Mouse (Mus musculus): ENCODE measurements at regions not wholly inside any gene's neighbourhood (a gene's known extent, or its start where the extent isn't known, plus 50 kb on each side); places are given as distances from the start of the nearest gene placed in this dataset.

DNA sequence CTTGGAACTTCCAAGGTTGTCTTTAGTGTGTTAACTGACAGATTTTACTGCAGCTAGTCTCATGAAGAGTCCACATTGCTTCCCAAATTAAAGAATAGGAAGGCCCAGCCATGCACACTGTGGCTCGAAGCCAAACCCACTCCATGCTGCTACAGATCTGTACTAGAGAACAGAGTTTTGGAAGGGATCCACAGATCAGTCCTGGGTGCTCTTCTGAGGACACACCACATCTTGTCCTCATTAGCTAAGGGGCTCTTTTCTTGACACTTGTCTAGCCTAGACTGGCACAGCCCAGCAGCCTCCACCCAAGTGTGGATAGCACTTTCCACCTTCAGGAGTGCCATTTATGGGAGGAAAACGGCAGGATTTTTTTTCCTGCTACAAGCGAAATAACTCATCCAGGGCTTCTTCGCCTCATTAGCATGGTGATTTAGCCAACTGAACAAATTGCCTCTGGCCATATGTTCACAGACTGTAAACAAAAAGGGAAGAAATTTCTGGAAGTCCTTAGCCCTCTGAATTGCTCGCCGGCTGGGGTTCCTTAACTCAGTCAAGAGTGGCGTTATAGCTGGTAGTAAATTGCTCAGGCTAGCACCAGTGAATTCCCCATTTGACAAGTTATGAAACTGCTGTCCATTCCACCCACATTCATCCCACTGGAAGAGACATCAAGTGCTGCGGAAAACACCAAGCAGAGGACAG, 690.4 kb downstream of the Defb40 start:
- WGBS = 85% methylated on average over 8 of the region's 8 CpGs

DNA sequence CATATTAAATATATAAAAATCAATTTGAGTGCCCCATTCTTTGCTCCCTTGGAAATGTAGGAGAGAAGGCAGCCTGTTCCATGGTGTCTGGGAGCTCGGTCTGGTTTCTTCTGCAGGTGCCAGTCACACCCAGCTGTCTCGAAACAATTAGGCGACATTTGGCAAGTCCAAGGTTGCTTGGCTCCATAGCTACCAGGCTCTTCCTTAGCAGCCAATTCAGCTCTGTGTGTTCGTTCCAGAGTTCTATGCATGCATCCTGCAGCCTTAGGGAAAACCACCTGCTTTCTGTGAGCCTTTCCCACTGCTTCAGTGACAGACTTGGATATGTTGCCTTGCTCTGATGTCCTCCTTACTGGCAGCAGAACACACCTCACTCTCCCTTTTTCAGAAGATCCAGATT, 698.1 kb downstream of the Defb40 start:
- 83% methylated on average over 4 of the region's 4 CpGs for WGBS

More for the DNA sequence above, 690.4 kb downstream of the Defb40 start:
- Histone ChIP-seq H3K4me3 (no peak overlapping the region), H3K36me3 (no peaks in the 10 kb centered on the region), H3K27me3 (ENCODE audit: insufficient read depth, poor library complexity, severe bottlenecking) (no peaks in the 10 kb centered on the region), H3K9me3 (no peaks in the 10 kb centered on the region), H3K4me1 (replicated peaks) (no peaks in the 10 kb centered on the region), H3K27ac (no peak overlapping the region)
- no peak for DNase-seq (ENCODE audit: low spot score)

DNA sequence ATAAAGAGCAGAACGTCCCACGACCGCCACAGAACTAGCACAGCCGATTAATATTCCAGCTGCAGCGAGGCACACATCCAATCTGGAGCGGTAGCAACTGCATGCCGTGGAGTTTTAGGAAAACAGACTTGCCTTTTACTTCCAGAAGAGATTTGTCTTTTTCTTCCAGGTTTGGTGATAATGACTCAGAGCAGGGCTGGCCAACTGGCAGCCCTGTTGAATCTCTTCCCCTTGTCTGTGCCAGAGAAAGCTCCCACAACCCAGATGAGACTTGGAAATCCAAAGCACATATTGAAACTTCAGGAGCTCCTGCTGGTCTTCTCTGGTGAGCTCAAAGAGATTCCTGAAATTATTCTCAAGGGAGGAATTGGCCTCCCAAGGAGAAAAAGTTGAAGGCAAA, 709.8 kb downstream of the Defb40 start:
- Histone ChIP-seq H3K36me3 (no peaks in the 10 kb centered on the region), H3K4me1 (replicated peaks) (no peaks in the 10 kb centered on the region), H3K4me3 (no peak overlapping the region), H3K9me3 (no peaks in the 10 kb centered on the region), H3K27ac (no peak overlapping the region), H3K27me3 (ENCODE audit: insufficient read depth, poor library complexity, severe bottlenecking) (no peaks in the 10 kb centered on the region)
- no peak for DNase-seq (ENCODE audit: low spot score)
- 84% methylated on average over 7 of the region's 7 CpGs for WGBS

More for the DNA sequence above, 698.1 kb downstream of the Defb40 start:
- no peak overlapping the region for H3K27ac ChIP-seq
- H3K27me3 ChIP-seq (ENCODE audit: insufficient read depth, poor library complexity, severe bottlenecking) = no peaks in the 10 kb centered on the region
- H3K36me3 ChIP-seq = no peaks in the 10 kb centered on the region
- H3K9me3 ChIP-seq = no peaks in the 10 kb centered on the region
- no peaks in the 10 kb centered on the region for H3K4me1 ChIP-seq (replicated peaks)
- no peak overlapping the region for H3K4me3 ChIP-seq
- DNase-seq (ENCODE audit: low spot score) = no peak

- no peak for DNase-seq (ENCODE audit: low spot score)
- WGBS = 87% methylated on average over 7 of the region's 7 CpGs
- no peaks in the 10 kb centered on the region for H3K4me1 ChIP-seq (replicated peaks)
Observed at GRCm38 (mm10) chr8:18258287-18258961, 719.6 kb downstream of the Defb40 start.

DNA sequence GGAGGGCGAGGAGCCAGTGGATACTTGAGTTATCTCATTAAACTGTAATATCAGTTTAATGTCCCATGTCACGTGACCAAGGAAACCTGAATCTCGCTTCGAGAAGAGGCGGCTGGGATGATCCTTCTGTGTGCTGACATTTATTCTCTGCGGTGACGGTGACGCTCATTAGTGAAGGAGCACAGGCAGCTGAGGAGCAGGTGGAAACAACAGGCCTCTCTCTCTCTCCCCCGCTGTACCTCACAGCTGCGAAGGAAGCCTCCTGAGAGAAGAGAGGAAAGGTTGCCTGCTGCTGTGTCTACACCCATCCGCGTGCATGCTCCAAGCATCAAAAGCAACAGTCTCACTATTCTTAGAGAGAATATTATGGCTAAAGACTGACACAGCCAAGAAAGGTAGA, 731.8 kb downstream of the Defb40 start:
- H3K4me1 ChIP-seq (replicated peaks) = no peaks in the 10 kb centered on the region
- no peak overlapping the region for H3K27ac ChIP-seq
- no peak overlapping the region for H3K4me3 ChIP-seq
- 86% methylated on average over 12 of the region's 12 CpGs for WGBS
- no peak for DNase-seq (ENCODE audit: low spot score)
- H3K9me3 ChIP-seq = no peaks in the 10 kb centered on the region
- H3K36me3 ChIP-seq = no peaks in the 10 kb centered on the region
- no peaks in the 10 kb centered on the region for H3K27me3 ChIP-seq (ENCODE audit: insufficient read depth, poor library complexity, severe bottlenecking)

More at GRCm38 (mm10) chr8:18258287-18258961, 719.6 kb downstream of the Defb40 start:
- Histone ChIP-seq H3K4me3 (no peak overlapping the region), H3K36me3 (no peaks in the 10 kb centered on the region), H3K9me3 (no peaks in the 10 kb centered on the region), H3K27ac (no peak overlapping the region), H3K27me3 (ENCODE audit: insufficient read depth, poor library complexity, severe bottlenecking) (no peaks in the 10 kb centered on the region)

DNA sequence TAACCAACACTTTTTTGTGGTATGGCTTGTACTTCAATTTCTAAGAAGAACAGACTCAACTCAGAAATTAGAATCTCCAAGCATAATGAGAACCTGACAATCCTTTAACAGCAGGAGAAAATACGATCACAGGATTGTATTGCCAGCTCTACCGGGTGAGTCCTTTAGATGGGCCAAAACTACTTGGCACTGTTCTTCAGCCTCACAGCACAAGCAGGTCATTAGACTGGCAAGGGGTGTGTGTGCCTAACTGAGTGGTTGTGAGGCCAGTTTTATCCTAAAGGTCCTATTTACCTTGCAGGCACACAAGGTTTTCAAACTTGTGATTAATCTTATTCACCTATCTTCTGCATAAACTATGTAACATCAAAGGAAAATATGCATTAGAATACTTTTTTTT, 760.5 kb downstream of the Defb40 start:
- Histone ChIP-seq H3K27me3 (ENCODE audit: insufficient read depth, poor library complexity, severe bottlenecking) (no peaks in the 10 kb centered on the region), H3K27ac (no peak overlapping the region), H3K9me3 (no peaks in the 10 kb centered on the region), H3K4me3 (no peak overlapping the region), H3K4me1 (replicated peaks) (no peaks in the 10 kb centered on the region), H3K36me3 (no peaks in the 10 kb centered on the region)
- no peak for DNase-seq (ENCODE audit: low spot score)
- 91% methylated on average over 2 of the region's 2 CpGs for WGBS

- H3K27ac ChIP-seq = no peak overlapping the region
- no peaks in the 10 kb centered on the region for H3K4me1 ChIP-seq (replicated peaks)
- no peaks in the 10 kb centered on the region for H3K36me3 ChIP-seq
- DNase-seq (ENCODE audit: low spot score) = no peak
- H3K9me3 ChIP-seq = no peaks in the 10 kb centered on the region
- H3K4me3 ChIP-seq = no peak overlapping the region
- no peaks in the 10 kb centered on the region for H3K27me3 ChIP-seq (ENCODE audit: insufficient read depth, poor library complexity, severe bottlenecking)
- 90% methylated on average over 7 of the region's 7 CpGs for WGBS
Observed at GRCm38 (mm10) chr8:18217192-18217591, 760.9 kb downstream of the Defb40 start.

DNA sequence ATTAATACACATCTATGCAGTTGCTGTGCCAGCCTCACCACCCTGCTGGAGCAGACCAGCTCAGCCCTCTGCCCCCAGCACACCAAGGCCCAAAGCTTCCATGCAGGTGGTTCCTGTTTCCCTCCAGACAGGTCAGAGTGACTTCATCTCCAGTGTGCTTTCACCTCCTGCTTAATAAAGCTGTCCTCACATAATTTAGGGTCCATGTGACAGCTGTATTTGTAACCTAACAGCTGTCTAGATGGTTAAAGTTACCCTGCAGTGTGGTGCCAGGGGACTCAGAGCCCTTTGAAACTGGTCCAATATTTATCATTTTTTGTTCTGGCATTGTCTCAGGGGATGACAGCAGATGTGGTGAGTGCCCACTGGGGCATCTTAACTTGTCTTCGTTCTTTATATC, 761.5 kb downstream of the Defb40 start:
- no peak overlapping the region for H3K4me3 ChIP-seq
- H3K27ac ChIP-seq = no peak overlapping the region
- H3K4me1 ChIP-seq (replicated peaks) = no peaks in the 10 kb centered on the region
- 65% methylated on average over 1 of the region's 1 CpGs for WGBS
- H3K27me3 ChIP-seq (ENCODE audit: insufficient read depth, poor library complexity, severe bottlenecking) = no peaks in the 10 kb centered on the region
- DNase-seq (ENCODE audit: low spot score) = no peak
- H3K36me3 ChIP-seq = no peaks in the 10 kb centered on the region
- H3K9me3 ChIP-seq = no peaks in the 10 kb centered on the region

GRCm38 (mm10) chr8:18210067-18210466, 768.0 kb downstream of the Defb40 start:
- no peaks in the 10 kb centered on the region for H3K4me1 ChIP-seq (replicated peaks)
- no peaks in the 10 kb centered on the region for H3K27me3 ChIP-seq (ENCODE audit: insufficient read depth, poor library complexity, severe bottlenecking)
- H3K27ac ChIP-seq = no peak overlapping the region
- no peaks in the 10 kb centered on the region for H3K9me3 ChIP-seq
- 86% methylated on average over 1 of the region's 1 CpGs for WGBS
- no peak for DNase-seq (ENCODE audit: low spot score)
- no peak overlapping the region for H3K4me3 ChIP-seq
- no peaks in the 10 kb centered on the region for H3K36me3 ChIP-seq

GRCm38 (mm10) chr8:18208658-18209057, 769.4 kb downstream of the Defb40 start:
- 74% methylated on average over 1 of the region's 1 CpGs for WGBS
- DNase-seq (ENCODE audit: low spot score) = no peak
- no peaks in the 10 kb centered on the region for H3K27me3 ChIP-seq (ENCODE audit: insufficient read depth, poor library complexity, severe bottlenecking)
- no peaks in the 10 kb centered on the region for H3K36me3 ChIP-seq
- no peak overlapping the region for H3K27ac ChIP-seq
- H3K9me3 ChIP-seq = no peaks in the 10 kb centered on the region
- no peak overlapping the region for H3K4me3 ChIP-seq
- no peaks in the 10 kb centered on the region for H3K4me1 ChIP-seq (replicated peaks)

- H3K4me1 ChIP-seq (replicated peaks) = no peaks in the 10 kb centered on the region
- no peak overlapping the region for H3K27ac ChIP-seq
Observed at GRCm38 (mm10) chr8:18187486-18187885, 790.6 kb downstream of the Defb40 start.

DNA sequence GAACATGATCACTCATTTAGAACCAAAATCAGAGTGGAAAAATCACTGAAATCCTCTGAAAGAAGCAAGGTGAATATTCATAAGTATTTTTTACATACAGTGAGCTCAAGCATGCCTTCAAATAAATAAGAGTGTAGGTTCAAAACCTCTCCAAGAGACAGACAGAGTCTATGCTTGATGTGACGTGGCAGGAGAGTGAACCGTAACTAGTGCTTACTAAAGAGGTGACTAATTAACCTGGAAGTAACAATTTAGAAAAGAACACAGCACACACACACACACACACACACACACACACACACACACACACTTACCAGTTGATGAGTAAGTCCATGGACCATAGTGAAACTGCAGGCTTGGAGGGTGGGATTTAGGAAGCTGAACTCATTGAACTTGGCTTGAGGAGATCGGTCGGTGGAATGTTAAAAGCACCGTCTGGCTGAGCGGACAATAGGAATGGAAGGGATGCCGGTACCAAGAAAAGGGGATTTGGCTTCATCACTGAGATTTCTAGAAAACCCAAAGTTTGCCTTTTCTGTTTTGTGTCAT, 802.4 kb downstream of the Defb40 start:
- Histone ChIP-seq H3K4me3 (no peak overlapping the region), H3K27me3 (ENCODE audit: insufficient read depth, poor library complexity, severe bottlenecking) (no peaks in the 10 kb centered on the region), H3K27ac (no peak overlapping the region), H3K36me3 (no peaks in the 10 kb centered on the region), H3K9me3 (no peaks in the 10 kb centered on the region), H3K4me1 (replicated peaks) (no peaks in the 10 kb centered on the region)
- DNase-seq (ENCODE audit: low spot score) = no peak
- 90% methylated on average over 7 of the region's 7 CpGs for WGBS

More at GRCm38 (mm10) chr8:18187486-18187885, 790.6 kb downstream of the Defb40 start:
- no peaks in the 10 kb centered on the region for H3K9me3 ChIP-seq
- no peak for DNase-seq (ENCODE audit: low spot score)
- no peaks in the 10 kb centered on the region for H3K36me3 ChIP-seq
- no peak overlapping the region for H3K4me3 ChIP-seq
- no peaks in the 10 kb centered on the region for H3K27me3 ChIP-seq (ENCODE audit: insufficient read depth, poor library complexity, severe bottlenecking)

DNA sequence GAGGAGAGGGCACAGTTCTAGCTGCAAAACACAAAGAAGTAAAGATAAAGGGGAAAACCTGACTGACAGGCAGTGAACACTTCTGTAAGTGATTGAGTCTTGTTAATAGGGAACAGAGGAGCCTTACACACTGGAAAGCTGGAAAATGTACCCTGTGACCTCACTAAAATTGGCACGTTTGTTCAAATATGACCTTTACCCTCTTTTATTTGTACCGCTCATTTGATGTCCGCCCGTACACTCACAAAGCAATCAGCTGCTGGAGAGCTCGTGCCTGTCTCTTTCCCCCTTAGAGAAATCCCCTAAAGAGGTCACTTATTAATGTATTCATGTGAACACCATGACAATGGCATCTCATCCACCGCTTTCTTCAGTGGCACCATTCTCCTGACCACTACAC, 819.4 kb downstream of the Defb40 start:
- Histone ChIP-seq H3K4me3 (no peak overlapping the region), H3K27ac (no peak overlapping the region), H3K36me3 (no peaks in the 10 kb centered on the region), H3K4me1 (replicated peaks) (peaks cover 14% of the 10 kb centered on the region; the same call in 1 of the 2 replicates), H3K27me3 (ENCODE audit: insufficient read depth, poor library complexity, severe bottlenecking) (no peaks in the 10 kb centered on the region), H3K9me3 (no peaks in the 10 kb centered on the region)
- DNase-seq (ENCODE audit: low spot score) = peak; percentile 18
- WGBS = 23% methylated on average over 6 of the region's 6 CpGs

All from hindbrain, embryonic 10.5 days (tissue).